Mouse (Mus musculus) mesoderm, embryonic 11.5 days (tissue): ENCODE measurements at regions not wholly inside any gene's neighbourhood (a gene's known extent, or its start where the extent isn't known, plus 50 kb on each side); places are given as distances from the start of the nearest gene placed in this dataset.
"Not testable (repeated sequence)": the region's sequence is repeated elsewhere in the genome, so short reads cannot be mapped to it uniquely, and the experiment has no call there.

ENCODE experiments used
- DNase-seq: peaks from one replicate; pipeline ENCODE4 v3.0.0-alpha.2; 2012; ENCODE audit warnings: low read depth, low spot score

- no peak for DNase-seq
Measured at GRCm38 (mm10) chr15:14815556-14815955, 1642.1 kb upstream of the Cdh6 start.

GRCm38 (mm10) chr15:14806849-14807248 is 1633.4 kb upstream of the Cdh6 start:
- DNase-seq, result no peak

- no peak for DNase-seq
Measured at GRCm38 (mm10) chr15:14795221-14795620, 1621.7 kb upstream of the Cdh6 start.

- DNase-seq, result no peak
Measured at GRCm38 (mm10) chr15:14780727-14781126, 1607.3 kb upstream of the Cdh6 start.

GRCm38 (mm10) chr15:14741733-14742132 is 1568.3 kb upstream of the Cdh6 start:
- DNase-seq, result no peak

GRCm38 (mm10) chr15:14697925-14698324 is 1524.5 kb upstream of the Cdh6 start:
- DNase-seq, result not testable (repeated sequence)

- no peak for DNase-seq
Measured at GRCm38 (mm10) chr15:14696481-14696880, 1523.0 kb upstream of the Cdh6 start.

GRCm38 (mm10) chr15:14689141-14689540 is 1515.7 kb upstream of the Cdh6 start:
- no peak for DNase-seq

- no peak for DNase-seq
Measured at GRCm38 (mm10) chr15:14642291-14642690, 1468.8 kb upstream of the Cdh6 start.

GRCm38 (mm10) chr15:14628523-14628922 is 1455.0 kb upstream of the Cdh6 start:
- peak; percentile 41 for DNase-seq

GRCm38 (mm10) chr15:14606691-14607090 is 1433.2 kb upstream of the Cdh6 start:
- no peak for DNase-seq
